Mouse (Mus musculus): ENCODE measurements at regions not wholly inside any gene's neighbourhood (a gene's known extent, or its start where the extent isn't known, plus 50 kb on each side); places are given as distances from the start of the nearest gene placed in this dataset.

GRCm38 (mm10) chr3:149461613-149462012 lies 471.3 kb upstream of the Adgrl2 start:
- no peaks in the 10 kb centered on the region for H3K4me1 ChIP-seq (ENCODE audit: control insufficient read depth, insufficient read depth, insufficient read length, low read length)
- no peak overlapping the region for H3K4me3 ChIP-seq (ENCODE audit: low read depth, low read length)
- H3K36me3 ChIP-seq (ENCODE audit: control insufficient read depth, insufficient read depth, low read length), result no peaks in the 10 kb centered on the region
- H3K27me3 ChIP-seq (ENCODE audit: control insufficient read depth, insufficient read depth, low read length), result no peaks in the 10 kb centered on the region
- TF ChIP-seq POLR2A (IDR thresholded peaks at IDR 0.05; ENCODE audit: low read depth, low read length) (no peak), CTCF (IDR thresholded peaks at IDR 0.05; ENCODE audit: extremely low read depth, insufficient read length, insufficient replicate concordance, low read depth, low read length) (no peak)
- 71% methylated on average over 2 of the region's 2 CpGs for WGBS
- H3K27ac ChIP-seq (ENCODE audit: insufficient read depth, low read depth, low read length), result no peak overlapping the region

GRCm38 (mm10) chr3:149449376-149449775 lies 459.0 kb upstream of the Adgrl2 start:
- Histone ChIP-seq H3K27ac (ENCODE audit: insufficient read depth, low read depth, low read length) (no peak overlapping the region), H3K36me3 (ENCODE audit: control insufficient read depth, insufficient read depth, low read length) (no peaks in the 10 kb centered on the region), H3K4me3 (ENCODE audit: low read depth, low read length) (no peak overlapping the region), H3K27me3 (ENCODE audit: control insufficient read depth, insufficient read depth, low read length) (no peaks in the 10 kb centered on the region), H3K4me1 (ENCODE audit: control insufficient read depth, insufficient read depth, insufficient read length, low read length) (no peaks in the 10 kb centered on the region)
- WGBS, result 85% methylated on average over 3 of the region's 3 CpGs
- no peak for TF ChIP-seq POLR2A (IDR thresholded peaks at IDR 0.05; ENCODE audit: low read depth, low read length)
- TF ChIP-seq CTCF (IDR thresholded peaks at IDR 0.05; ENCODE audit: extremely low read depth, insufficient read length, insufficient replicate concordance, low read depth, low read length), result no peak

GRCm38 (mm10) chr3:149445991-149446564 lies 455.7 kb upstream of the Adgrl2 start:
- no peak overlapping the region for H3K4me3 ChIP-seq (ENCODE audit: low read depth, low read length)
- no peaks in the 10 kb centered on the region for H3K27me3 ChIP-seq (ENCODE audit: control insufficient read depth, insufficient read depth, low read length)
- H3K27ac ChIP-seq (ENCODE audit: insufficient read depth, low read depth, low read length), result no peak overlapping the region
- no peaks in the 10 kb centered on the region for H3K4me1 ChIP-seq (ENCODE audit: control insufficient read depth, insufficient read depth, insufficient read length, low read length)
- H3K36me3 ChIP-seq (ENCODE audit: control insufficient read depth, insufficient read depth, low read length), result no peaks in the 10 kb centered on the region
- WGBS, result 76% methylated on average over 6 of the region's 6 CpGs
- no peak for TF ChIP-seq CTCF (IDR thresholded peaks at IDR 0.05; ENCODE audit: extremely low read depth, insufficient read length, insufficient replicate concordance, low read depth, low read length)

- 9% methylated on average over 15 of the region's 15 CpGs for WGBS
- H3K4me1 ChIP-seq (ENCODE audit: control insufficient read depth, insufficient read depth, insufficient read length, low read length), result no peaks in the 10 kb centered on the region
- no peak overlapping the region for H3K27ac ChIP-seq (ENCODE audit: insufficient read depth, low read depth, low read length)
- peak overlapping the region; percentile 22 for H3K4me3 ChIP-seq (ENCODE audit: low read depth, low read length)
- no peaks in the 10 kb centered on the region for H3K36me3 ChIP-seq (ENCODE audit: control insufficient read depth, insufficient read depth, low read length)
- TF ChIP-seq CTCF (IDR thresholded peaks at IDR 0.05; ENCODE audit: extremely low read depth, insufficient read length, insufficient replicate concordance, low read depth, low read length), result peak; percentile 14; the same call in 1 of the 2 replicates
- no peak for TF ChIP-seq POLR2A (IDR thresholded peaks at IDR 0.05; ENCODE audit: low read depth, low read length)
- no peaks in the 10 kb centered on the region for H3K27me3 ChIP-seq (ENCODE audit: control insufficient read depth, insufficient read depth, low read length)
Observed at GRCm38 (mm10) chr3:149444854-149445577, 454.7 kb upstream of the Adgrl2 start.

- WGBS, result 74% methylated on average over 8 of the region's 8 CpGs
- Histone ChIP-seq H3K27me3 (ENCODE audit: control insufficient read depth, insufficient read depth, low read length) (no peaks in the 10 kb centered on the region), H3K36me3 (ENCODE audit: control insufficient read depth, insufficient read depth, low read length) (no peaks in the 10 kb centered on the region), H3K4me3 (ENCODE audit: low read depth, low read length) (no peak overlapping the region), H3K27ac (ENCODE audit: insufficient read depth, low read depth, low read length) (no peak overlapping the region), H3K4me1 (ENCODE audit: control insufficient read depth, insufficient read depth, insufficient read length, low read length) (no peaks in the 10 kb centered on the region)
- TF ChIP-seq CTCF (IDR thresholded peaks at IDR 0.05; ENCODE audit: extremely low read depth, insufficient read length, insufficient replicate concordance, low read depth, low read length), result no peak
- no peak for TF ChIP-seq POLR2A (IDR thresholded peaks at IDR 0.05; ENCODE audit: low read depth, low read length)
Observed at GRCm38 (mm10) chr3:149444377-149444776, 454.0 kb upstream of the Adgrl2 start.

GRCm38 (mm10) chr3:149441227-149441626 lies 450.9 kb upstream of the Adgrl2 start:
- TF ChIP-seq POLR2A (IDR thresholded peaks at IDR 0.05; ENCODE audit: low read depth, low read length) (no peak), CTCF (IDR thresholded peaks at IDR 0.05; ENCODE audit: extremely low read depth, insufficient read length, insufficient replicate concordance, low read depth, low read length) (no peak)
- H3K27me3 ChIP-seq (ENCODE audit: control insufficient read depth, insufficient read depth, low read length), result no peaks in the 10 kb centered on the region
- H3K27ac ChIP-seq (ENCODE audit: insufficient read depth, low read depth, low read length), result no peak overlapping the region
- no peaks in the 10 kb centered on the region for H3K36me3 ChIP-seq (ENCODE audit: control insufficient read depth, insufficient read depth, low read length)
- no peaks in the 10 kb centered on the region for H3K4me1 ChIP-seq (ENCODE audit: control insufficient read depth, insufficient read depth, insufficient read length, low read length)
- H3K4me3 ChIP-seq (ENCODE audit: low read depth, low read length), result no peak overlapping the region

- Histone ChIP-seq H3K27ac (ENCODE audit: insufficient read depth, low read depth, low read length) (no peak overlapping the region), H3K27me3 (ENCODE audit: control insufficient read depth, insufficient read depth, low read length) (no peaks in the 10 kb centered on the region), H3K4me3 (ENCODE audit: low read depth, low read length) (no peak overlapping the region), H3K36me3 (ENCODE audit: control insufficient read depth, insufficient read depth, low read length) (no peaks in the 10 kb centered on the region), H3K4me1 (ENCODE audit: control insufficient read depth, insufficient read depth, insufficient read length, low read length) (no peaks in the 10 kb centered on the region)
- 86% methylated on average over 8 of the region's 8 CpGs for WGBS
- no peak for TF ChIP-seq CTCF (IDR thresholded peaks at IDR 0.05; ENCODE audit: extremely low read depth, insufficient read length, insufficient replicate concordance, low read depth, low read length)
- no peak for TF ChIP-seq POLR2A (IDR thresholded peaks at IDR 0.05; ENCODE audit: low read depth, low read length)
Observed at GRCm38 (mm10) chr3:149437763-149438162, 447.4 kb upstream of the Adgrl2 start.
